ENCODE assay signal across 9 mouse cellular contexts in the genomic region with DNA sequence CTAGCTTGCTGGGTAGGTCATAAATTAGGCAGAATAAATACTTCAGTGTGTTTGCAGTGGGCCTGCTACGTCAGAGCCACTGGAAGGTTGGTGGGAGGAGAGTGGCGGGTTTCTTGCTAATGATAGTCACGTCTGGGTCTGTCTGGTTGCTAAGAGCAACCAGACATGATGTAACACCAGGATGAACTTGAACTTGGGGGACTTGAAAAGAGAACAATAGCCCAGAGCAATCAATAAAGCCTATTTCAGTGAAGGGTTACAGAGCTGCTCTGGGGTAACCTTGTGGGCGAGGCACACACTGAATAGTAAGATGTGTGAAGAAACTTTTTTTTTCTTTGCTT.
DNase-seq lines count a peak whose midpoint lies in the region; ATAC-seq and TF ChIP-seq lines count a peak whose summit lies in the region.
"Had no signal": no experiment of that assay in that cellular context is flagged by ENCODE, and none has a peak within 500 bp of the region (broad histone marks: within the 10 kb centered on the region; RNA-seq: fewer than 3 reads in every experiment).

No protein-coding gene starts in this region.

- H3K9ac ChIP-seq in embryonic facial prominence, embryonic 14.5 days (ENCODE audit: low read depth, low read length), result no peak overlapping the region
- H3K9ac ChIP-seq in midbrain, embryonic 15.5 days, result no peak overlapping the region
- H3K9ac ChIP-seq: liver, embryonic 15.5 days had no signal

- H3K4me3 ChIP-seq in left cerebral cortex, adult 2 months, result no peak overlapping the region
- H3K4me3 ChIP-seq in embryonic facial prominence, embryonic 14.5 days (ENCODE audit: low read depth, low read length), result no peak overlapping the region
- no peak overlapping the region for H3K4me3 ChIP-seq in midbrain, embryonic 15.5 days
- H3K4me3 ChIP-seq: liver, embryonic 15.5 days had no signal

- intact Hi-C loops in left cerebral cortex, adult 2 months (cut with DNase I), result loop anchor here (5.0 kb wide), 2 partner anchors 214 to 356 kb away; no protein-coding TSS in a partner anchor

- ATAC-seq in embryonic facial prominence, embryonic 14.5 days (ENCODE audit: low read depth), result peak; percentile 82
- peak; percentile 88 for ATAC-seq in midbrain, embryonic 15.5 days (replicated peaks)

- peak overlapping the region; percentile 1; the same call in 1 of the 2 replicates for H3K4me2 ChIP-seq in embryonic facial prominence, embryonic 14.5 days (ENCODE audit: low read depth, low read length)
- H3K4me2 ChIP-seq in midbrain, embryonic 15.5 days, result peak overlapping the region; percentile 20
- H3K4me2 ChIP-seq: liver, embryonic 15.5 days had no signal

- 20% methylated on average over 4 of the region's 4 CpGs for WGBS in embryonic facial prominence, embryonic 14.5 days
- WGBS in midbrain, embryonic 15.5 days, result 3% methylated on average over 4 of the region's 4 CpGs

- no peak for DNase-seq in left cerebral cortex, adult 2 months (ENCODE audit: extremely low spot score in 1 of 2, low spot score in 2 of 2)
- DNase-seq in left cerebral cortex, adult 9 months (ENCODE audit: low spot score in 2 of 2), result no peak
- peak; percentile 90 for DNase-seq in embryonic facial prominence, embryonic 14.5 days (ENCODE audit: low spot score)
- peak; percentile 95 for DNase-seq in hindlimb bud, embryonic 11.5 days (ENCODE audit: extremely low spot score, low read depth, low spot score)
- DNase-seq in B cell, adult 2 months, result no peak
- DNase-seq in urinary bladder, postnatal 4 days (ENCODE audit: low spot score in 2 of 2), result no peak
- DNase-seq in layer of hippocampus, postnatal 25 days (ENCODE audit: extremely low spot score in 1 of 2, low spot score in 1 of 2), result no peak

- 0 out of 2 replicates have a peak overlapping the region, but pooled peaks have one; percentile 28 for H3K27ac ChIP-seq in left cerebral cortex, adult 2 months
- peak overlapping the region; percentile 82 for H3K27ac ChIP-seq in embryonic facial prominence, embryonic 14.5 days (replicated peaks; ENCODE audit: low read depth, low read length)
- H3K27ac ChIP-seq in midbrain, embryonic 15.5 days, result peak overlapping the region; percentile 71
- H3K27ac ChIP-seq: liver, embryonic 15.5 days had no signal

- H3K27me3 ChIP-seq in embryonic facial prominence, embryonic 14.5 days (replicated peaks; ENCODE audit: control insufficient read depth, insufficient read depth, low read length), result no peaks in the 10 kb centered on the region
- no peaks in the 10 kb centered on the region; the same call in 1 of the 2 replicates for H3K27me3 ChIP-seq in midbrain, embryonic 15.5 days (replicated peaks)

- H3K9me3 ChIP-seq in embryonic facial prominence, embryonic 14.5 days (ENCODE audit: control insufficient read depth, low read length), result no peaks in the 10 kb centered on the region
- no peaks in the 10 kb centered on the region for H3K9me3 ChIP-seq in midbrain, embryonic 15.5 days
- H3K9me3 ChIP-seq: liver, embryonic 15.5 days had no signal

- H3K4me1 ChIP-seq in embryonic facial prominence, embryonic 14.5 days (ENCODE audit: control insufficient read depth, insufficient read depth, low read length), result peaks cover 53% of the 10 kb centered on the region
- peaks cover 48% of the 10 kb centered on the region for H3K4me1 ChIP-seq in midbrain, embryonic 15.5 days

- no peak for TF ChIP-seq CTCF in left cerebral cortex, adult 2 months (IDR thresholded peaks at IDR 0.05)

- 0 out of 2 replicates have a peak, but pooled peaks cover 6% of the 10 kb centered on the region for H3K36me3 ChIP-seq in embryonic facial prominence, embryonic 14.5 days (ENCODE audit: control insufficient read depth, insufficient read depth, low read length)
- H3K36me3 ChIP-seq in midbrain, embryonic 15.5 days (replicated peaks), result no peaks in the 10 kb centered on the region
- H3K36me3 ChIP-seq: liver, embryonic 15.5 days had no signal

Comparison
In these comparisons a context has a peak if more than half of its experiments do, and no peak if none do; other contexts are left out.
1. DNase-seq: peak in embryonic facial prominence, embryonic 14.5 days (single experiment) and hindlimb bud, embryonic 11.5 days (single experiment); none in left cerebral cortex, adult 2 months (0 of 2), left cerebral cortex, adult 9 months (0 of 2), B cell, adult 2 months (0 of 2), urinary bladder, postnatal 4 days (0 of 2) and layer of hippocampus, postnatal 25 days (0 of 2).
2. H3K27ac ChIP-seq: peak in every context shown above with its lines; median percentile 82 in embryonic facial prominence, embryonic 14.5 days; 71 in midbrain, embryonic 15.5 days; 28 in left cerebral cortex, adult 2 months.